Mouse (Mus musculus): ENCODE measurements around the gene Fcer1g. TPM values are rescaled to one million over a fixed set of nuclear protein-coding genes. Genes with fewer than 3 reads are reported as not detected.

Fcer1g gene
- total RNA-seq, 2 experiments from 2014 or later = 12.6 to 14.4 TPM

GRCm38 (mm10) chr1:171263185-171263611, 29.0 kb upstream of the Fcer1g start:
- TF ChIP-seq CTCF (IDR thresholded peaks at IDR 0.05) = no peak
- no peak for DNase-seq (ENCODE audit: extremely low spot score in 1 of 2, low spot score in 2 of 2)
- H3K27ac ChIP-seq = peak overlapping the region; percentile 59; the same call in 1 of the 2 replicates
- intact Hi-C loops (cut with DNase I) = no loop called here
- no peak overlapping the region for H3K4me3 ChIP-seq

- peak; percentile 72 to 82 for DNase-seq (ENCODE audit: extremely low spot score in 1 of 2, low spot score in 2 of 2)
- Histone ChIP-seq H3K4me3 (peak overlapping the region; percentile 21), H3K27ac (peak overlapping the region; percentile 65)
- TF ChIP-seq CTCF (IDR thresholded peaks at IDR 0.05) = no peak
- intact Hi-C loops (cut with DNase I) = no loop called here
These were observed 28.5 kb upstream of the Fcer1g start for GRCm38 (mm10) chr1:171262594-171263130.

GRCm38 (mm10) chr1:171260316-171260715, 26.2 kb upstream of the Fcer1g start:
- no peak for DNase-seq (ENCODE audit: extremely low spot score in 1 of 2, low spot score in 2 of 2)
- intact Hi-C loops (cut with DNase I) = no loop called here
- TF ChIP-seq CTCF (IDR thresholded peaks at IDR 0.05) = no peak

GRCm38 (mm10) chr1:171258921-171259320, 24.8 kb upstream of the Fcer1g start:
- Histone ChIP-seq H3K27ac (no peak overlapping the region), H3K4me3 (no peak overlapping the region)
- no peak for TF ChIP-seq CTCF (IDR thresholded peaks at IDR 0.05)
- no peak for DNase-seq (ENCODE audit: extremely low spot score in 1 of 2, low spot score in 2 of 2)
- intact Hi-C loops (cut with DNase I) = no loop called here

More at GRCm38 (mm10) chr1:171260316-171260715, 26.2 kb upstream of the Fcer1g start:
- H3K4me3 ChIP-seq = no peak overlapping the region
- H3K27ac ChIP-seq = no peak overlapping the region

- H3K4me3 ChIP-seq = no peak overlapping the region
- intact Hi-C loops (cut with DNase I) = loop anchor here (2.0 kb wide), 3 partner anchors 35 to 147 kb away; partner anchors contain the start of gene Tomm40l
- DNase-seq (ENCODE audit: extremely low spot score in 1 of 2, low spot score in 2 of 2) = no peak
- H3K27ac ChIP-seq = no peak overlapping the region
- TF ChIP-seq CTCF (IDR thresholded peaks at IDR 0.05) = no peak
These were observed 23.6 kb upstream of the Fcer1g start for GRCm38 (mm10) chr1:171257781-171258180.

- Histone ChIP-seq H3K4me3 (no peak overlapping the region), H3K27ac (no peak overlapping the region)
- peak; percentile 93 for TF ChIP-seq CTCF (IDR thresholded peaks at IDR 0.05)
- DNase-seq (ENCODE audit: extremely low spot score in 1 of 2, low spot score in 2 of 2) = peak; percentile 47 to 57
- intact Hi-C loops (cut with DNase I) = loop anchor here (2.0 kb wide), 3 partner anchors 34 to 146 kb away; partner anchors contain the start of gene Tomm40l
These were observed 22.9 kb upstream of the Fcer1g start for GRCm38 (mm10) chr1:171256937-171257548.

- Histone ChIP-seq H3K4me3 (no peak overlapping the region), H3K27ac (no peak overlapping the region)
- intact Hi-C loops (cut with DNase I) = loop anchor here (2.0 kb wide), 3 partner anchors 33 to 145 kb away; partner anchors contain the start of gene Tomm40l
- TF ChIP-seq CTCF (IDR thresholded peaks at IDR 0.05) = peak; percentile 8; the same call in 1 of the 2 replicates
- no peak for DNase-seq (ENCODE audit: extremely low spot score in 1 of 2, low spot score in 2 of 2)
These were observed 22.1 kb upstream of the Fcer1g start for GRCm38 (mm10) chr1:171256095-171256818.

GRCm38 (mm10) chr1:171252415-171252814, 18.2 kb upstream of the Fcer1g start:
- peak overlapping the region; percentile 37 for H3K27ac ChIP-seq
- intact Hi-C loops (cut with DNase I) = no loop called here
- DNase-seq (ENCODE audit: extremely low spot score in 1 of 2, low spot score in 2 of 2) = no peak
- no peak for TF ChIP-seq CTCF (IDR thresholded peaks at IDR 0.05)
- H3K4me3 ChIP-seq = no peak overlapping the region; the same call in 1 of the 2 replicates

GRCm38 (mm10) chr1:171251594-171252324, 17.6 kb upstream of the Fcer1g start:
- intact Hi-C loops (cut with DNase I) = no loop called here
- peak overlapping the region; percentile 37 for H3K27ac ChIP-seq

GRCm38 (mm10) chr1:171250680-171251593, 16.8 kb upstream of the Fcer1g start, which contains the start of gene Ndufs2:
Gene Ndufs2 (minus strand): TSS chr1:171251388.
- H3K27ac ChIP-seq = peak within 1 kb of the TSS; percentile 37
- H3K4me3 ChIP-seq = peak within 1 kb of the TSS; percentile 39
- intact Hi-C loops (cut with DNase I) = no loop called here

More at GRCm38 (mm10) chr1:171251594-171252324, 17.6 kb upstream of the Fcer1g start:
- DNase-seq (ENCODE audit: extremely low spot score in 1 of 2, low spot score in 2 of 2) = no peak
- peak overlapping the region; percentile 39 for H3K4me3 ChIP-seq
- no peak for TF ChIP-seq CTCF (IDR thresholded peaks at IDR 0.05)

More at GRCm38 (mm10) chr1:171250680-171251593, 16.8 kb upstream of the Fcer1g start, which contains the start of gene Ndufs2:
- no peak for TF ChIP-seq CTCF (IDR thresholded peaks at IDR 0.05)
- no peak for DNase-seq (ENCODE audit: extremely low spot score in 1 of 2, low spot score in 2 of 2)

Measured in left cerebral cortex, adult 2 months (tissue).